Mouse (Mus musculus) megakaryocyte, embryonic 14.5 days (primary cell): ENCODE data around the gene Thy1.

ENCODE experiments used
- FLI1 ChIP-seq: IDR thresholded peaks from 2 replicates; pipeline ENCODE4 v1.6.1; 2012; ENCODE audit warnings: low read length, inconsistent platforms, mixed read lengths
- GATA1 ChIP-seq: IDR thresholded peaks from 3 replicates; pipeline ENCODE4 v1.6.1; 2012; ENCODE audit warnings: mixed read lengths, low read length, inconsistent platforms, borderline replicate concordance

GRCm38 (mm10) chr9:44048541-44049380 is 5.6 kb downstream of the Thy1 start:
- no peak for TF ChIP-seq FLI1
- no peak for TF ChIP-seq GATA1
